Mouse (Mus musculus): ENCODE measurements around the gene Gpatch2. TPM values are rescaled to one million over a fixed set of nuclear protein-coding genes. Genes with fewer than 3 reads are reported as not detected.
A peak's percentile ranks its signal among the peaks of the same experiment; 100 is the strongest.

Gpatch2 gene
- 10 to 100 TPM; 13.8 to 16.2 TPM for total RNA-seq (2021)

GRCm38 (mm10) chr1:187215181-187216116 lies at the start of gene Gpatch2, which contains the start of gene Spata17:
Gene Gpatch2 (plus strand): TSS chr1:187215508.
Gene Spata17 (minus strand): TSS chr1:187215465.
- DNase-seq, result peak; percentile 89 to 92
- intact Hi-C loops (cut with DNase I), result no loop called here

GRCm38 (mm10) chr1:187169646-187170045 lies 45.7 kb upstream of the Gpatch2 start:
- DNase-seq, result no peak
- intact Hi-C loops (cut with DNase I), result no loop called here

- intact Hi-C loops (cut with DNase I), result no loop called here
- DNase-seq, result no peak
These were observed 44.9 kb upstream of the Gpatch2 start for GRCm38 (mm10) chr1:187170361-187170760.

GRCm38 (mm10) chr1:187175991-187176390 lies 39.3 kb upstream of the Gpatch2 start:
- DNase-seq, result no peak
- intact Hi-C loops (cut with DNase I), result no loop called here

- no peak for DNase-seq
- intact Hi-C loops (cut with DNase I), result no loop called here
These were observed 36.8 kb upstream of the Gpatch2 start for GRCm38 (mm10) chr1:187178546-187178945.

- intact Hi-C loops (cut with DNase I), result no loop called here
- DNase-seq, result no peak
These were observed 9.8 kb upstream of the Gpatch2 start for GRCm38 (mm10) chr1:187205506-187205905.

GRCm38 (mm10) chr1:187209496-187209895 lies 5.8 kb upstream of the Gpatch2 start:
- no peak for DNase-seq
- intact Hi-C loops (cut with DNase I), result no loop called here

GRCm38 (mm10) chr1:187210736-187211135 lies 4.6 kb upstream of the Gpatch2 start:
- intact Hi-C loops (cut with DNase I), result no loop called here
- DNase-seq, result no peak

- no peak for DNase-seq
- intact Hi-C loops (cut with DNase I), result no loop called here
These were observed 1.5 kb downstream of the Gpatch2 start for GRCm38 (mm10) chr1:187216620-187217410.

- no peak for DNase-seq
- intact Hi-C loops (cut with DNase I), result no loop called here
These were observed 5.4 kb downstream of the Gpatch2 start for GRCm38 (mm10) chr1:187220756-187221155.

- intact Hi-C loops (cut with DNase I), result no loop called here
- no peak for DNase-seq
These were observed 11.2 kb downstream of the Gpatch2 start for GRCm38 (mm10) chr1:187226328-187227025.

GRCm38 (mm10) chr1:187228414-187229146 lies 13.3 kb downstream of the Gpatch2 start:
- intact Hi-C loops (cut with DNase I), result no loop called here
- no peak for DNase-seq

- no peak for DNase-seq
- intact Hi-C loops (cut with DNase I), result no loop called here
These were observed 14.9 kb downstream of the Gpatch2 start for GRCm38 (mm10) chr1:187230255-187230654.

- intact Hi-C loops (cut with DNase I), result no loop called here
- DNase-seq, result no peak
These were observed 17.1 kb downstream of the Gpatch2 start for GRCm38 (mm10) chr1:187232196-187232955.

GRCm38 (mm10) chr1:187232996-187233615 lies 17.8 kb downstream of the Gpatch2 start:
- DNase-seq, result no peak
- intact Hi-C loops (cut with DNase I), result no loop called here

- no peak for DNase-seq
- intact Hi-C loops (cut with DNase I), result no loop called here
These were observed 19.9 kb downstream of the Gpatch2 start for GRCm38 (mm10) chr1:187235161-187235560.

GRCm38 (mm10) chr1:187236296-187236695 lies 21.0 kb downstream of the Gpatch2 start:
- no peak for DNase-seq
- intact Hi-C loops (cut with DNase I), result no loop called here

- no peak for DNase-seq
- intact Hi-C loops (cut with DNase I), result no loop called here
These were observed 22.8 kb downstream of the Gpatch2 start for GRCm38 (mm10) chr1:187238061-187238460.

GRCm38 (mm10) chr1:187240304-187240703 lies 25.0 kb downstream of the Gpatch2 start:
- no peak for DNase-seq
- intact Hi-C loops (cut with DNase I), result no loop called here

Data from heart, postnatal 10 days (tissue).